Mouse (Mus musculus) embryonic facial prominence, embryonic 12.5 days (tissue): ENCODE data around the gene Cntn6. TPM values are rescaled to one million over a fixed set of nuclear protein-coding genes. Genes with fewer than 3 reads are reported as not detected.
A peak's percentile ranks its signal among the peaks of the same experiment; 100 is the strongest.

Experiments
- ATAC-seq: fragments of 200-750 bp; cut with Nextera tagmentation; 2 replicates; pipeline ENCODE4 v1.8.0; 2017; ENCODE audit not compliant: insufficient number of reproducible peaks, insufficient read depth, low FRiP score, low TSS enrichment
- H3K27ac ChIP-seq: fragments of 300-500 bp; sonication (generic); 2 replicates; pipeline ENCODE4 v1.5.1; 2016; ENCODE audit warnings: mild to moderate bottlenecking
- H3K27me3 ChIP-seq: fragments of 300-500 bp; sonication (generic); 2 replicates; pipeline ENCODE4 v1.6.1; 2016; ENCODE audit warnings: mild to moderate bottlenecking, moderate library complexity
- H3K36me3 ChIP-seq: fragments of 300-500 bp; sonication (generic); 2 replicates; pipeline ENCODE4 v1.6.1; 2016; ENCODE audit warnings: mild to moderate bottlenecking
- H3K4me1 ChIP-seq: fragments of 300-500 bp; sonication (generic); 2 replicates; pipeline ENCODE4 v1.6.1; 2016
- H3K4me2 ChIP-seq: fragments of 300-500 bp; sonication (generic); replicated peaks from 2 replicates; pipeline ENCODE4 v1.6.1; 2016; ENCODE audit warnings: mild to moderate bottlenecking, moderate library complexity
- H3K4me3 ChIP-seq: fragments of 300-500 bp; sonication (generic); 2 replicates; pipeline ENCODE4 v1.5.1; 2016; ENCODE audit warnings: mild to moderate bottlenecking
- H3K9ac ChIP-seq: fragments of 300-500 bp; sonication (generic); 2 replicates; pipeline ENCODE4 v1.6.1; 2016; ENCODE audit warnings: mild to moderate bottlenecking, moderate library complexity
- H3K9me3 ChIP-seq: fragments of 300-500 bp; sonication (generic); 2 replicates; pipeline ENCODE4 v1.6.1; 2016; ENCODE audit warnings: mild to moderate bottlenecking, moderate library complexity
- WGBS: fragments of 180-500 bp; shearing (Covaris S2); methylation state at CpG from one replicate; pipeline ENCODE4 v1.1.7; 2016; 5-methylcytosine and 5-hydroxymethylcytosine counted together
- polyA plus RNA-seq: library from polyadenylated mRNA; unstranded; fragments of >200 nt; fragmentation: Nextera tagmentation; extraction: Ambion mirVana; gene quantifications from 2 replicates; pipeline ENCODE4 v1.2.1, GENCODE M21; 2016

Gene Cntn6
- polyA plus RNA-seq = 2.3 and 3.0 TPM in 2 replicates

DNA sequence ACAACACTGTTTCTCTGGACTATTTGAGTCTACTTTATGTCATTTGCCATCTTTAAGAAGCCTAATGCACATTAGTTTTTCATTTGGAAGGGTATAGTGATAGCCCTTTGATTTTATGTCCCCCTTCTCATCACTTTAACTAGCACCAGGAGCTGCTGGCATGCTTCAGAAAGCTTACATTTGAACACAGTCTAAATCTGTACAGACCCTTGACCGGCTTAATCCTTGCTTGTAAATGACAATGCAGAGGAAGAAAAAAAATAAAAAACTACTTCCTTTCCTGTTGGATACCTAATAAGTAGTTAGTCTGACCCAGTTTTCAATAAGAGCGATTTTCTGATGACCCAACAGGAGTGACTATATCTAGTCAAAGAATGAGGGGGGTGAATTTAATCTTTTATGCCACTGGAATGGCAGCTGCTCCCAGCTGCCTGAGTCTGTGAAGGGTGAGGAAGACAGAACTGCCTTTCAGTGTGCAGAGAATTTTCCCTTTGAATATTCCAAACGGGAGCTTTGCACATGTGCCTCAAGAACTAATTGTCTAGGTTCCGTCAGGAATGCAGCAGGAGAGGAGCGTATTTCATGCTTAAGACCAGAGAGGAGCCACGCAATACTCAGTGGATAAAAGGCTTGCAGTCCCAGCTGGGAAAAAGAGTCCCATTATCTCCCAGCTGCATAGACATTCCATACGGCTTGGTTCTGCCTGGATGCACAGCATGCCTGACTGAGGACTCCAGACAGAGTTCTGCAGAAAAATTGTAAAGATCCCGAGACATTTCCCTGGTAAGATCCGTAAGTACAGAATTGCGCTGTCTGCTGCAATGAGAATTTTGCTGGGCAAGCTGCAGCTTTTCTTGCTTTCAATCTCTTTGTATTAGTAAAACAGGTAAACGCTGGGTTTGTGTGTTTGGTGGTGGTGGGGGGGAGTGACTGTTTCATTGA is at the start of gene Cntn6:
Gene Cntn6, plus strand, starts transcription at position 301 of the 942 bp plus-strand sequence.
- Histone ChIP-seq H3K27ac (peak within 1 kb of the TSS; percentile 23; the same call in 1 of the 2 replicates), H3K4me3 (peak within 1 kb of the TSS; percentile 13; the same call in 1 of the 2 replicates), H3K36me3 (no peaks in the 10 kb centered on the region), H3K9ac (no peak within 1 kb of the TSS), H3K9me3 (no peaks in the 10 kb centered on the region), H3K4me2 (peak within 1 kb of the TSS; percentile 39), H3K4me1 (no peaks in the 10 kb centered on the region), H3K27me3 (no peaks in the 10 kb centered on the region)
- ATAC-seq = peak; percentile 81; the same call in 1 of the 2 replicates
- 31% methylated on average over 11 of the region's 11 CpGs for WGBS

DNA sequence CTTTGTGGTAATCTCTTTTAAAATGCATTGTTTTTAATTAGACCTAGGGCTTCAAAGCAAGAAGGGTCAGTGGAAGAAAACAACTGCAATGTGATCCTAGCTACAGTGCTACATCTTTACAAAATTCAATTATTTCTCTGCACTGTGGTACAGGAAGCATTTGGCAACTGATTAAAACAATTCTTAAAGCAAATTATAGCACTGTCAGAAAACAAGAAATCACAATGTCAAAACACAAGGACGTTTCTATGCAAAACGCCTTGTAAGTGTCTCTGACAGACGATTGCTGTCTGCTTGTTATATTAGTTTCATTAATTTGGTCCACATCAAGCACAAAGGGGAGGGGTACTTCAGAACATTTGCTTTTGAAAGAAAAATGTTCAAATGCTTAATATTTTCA is 48.9 kb upstream of the Cntn6 start:
- Histone ChIP-seq H3K36me3 (no peaks in the 10 kb centered on the region), H3K27ac (no peak overlapping the region), H3K27me3 (no peaks in the 10 kb centered on the region), H3K4me2 (no peak overlapping the region), H3K4me3 (no peak overlapping the region), H3K9ac (no peak overlapping the region), H3K9me3 (no peaks in the 10 kb centered on the region), H3K4me1 (no peaks in the 10 kb centered on the region)
- 67% methylated on average over 3 of the region's 3 CpGs for WGBS
- ATAC-seq = no peak

DNA sequence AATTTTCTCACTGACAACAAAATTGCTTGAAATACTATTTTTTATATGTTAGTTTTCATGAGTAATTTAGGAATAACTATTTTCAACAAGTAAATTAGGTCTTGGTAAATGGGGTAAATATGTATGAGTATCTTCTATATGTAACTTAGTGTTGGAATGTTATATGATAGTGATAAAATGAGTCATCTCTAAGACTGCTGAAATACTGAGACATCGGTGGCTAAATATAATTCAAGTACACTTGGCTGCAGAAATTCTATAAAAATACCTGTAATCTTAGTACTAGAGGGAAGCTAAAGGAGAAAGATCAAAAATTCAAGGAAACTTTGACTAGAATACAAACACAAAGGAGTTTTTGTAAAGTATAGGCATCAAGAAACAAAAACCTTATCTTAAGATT is 21.9 kb upstream of the Cntn6 start:
- Histone ChIP-seq H3K4me3 (no peak overlapping the region), H3K4me2 (no peak overlapping the region), H3K36me3 (no peaks in the 10 kb centered on the region), H3K9me3 (no peaks in the 10 kb centered on the region), H3K4me1 (no peaks in the 10 kb centered on the region), H3K27ac (no peak overlapping the region), H3K9ac (no peak overlapping the region), H3K27me3 (no peaks in the 10 kb centered on the region)
- WGBS = 89% methylated on average over 1 of the region's 1 CpGs
- no peak for ATAC-seq

DNA sequence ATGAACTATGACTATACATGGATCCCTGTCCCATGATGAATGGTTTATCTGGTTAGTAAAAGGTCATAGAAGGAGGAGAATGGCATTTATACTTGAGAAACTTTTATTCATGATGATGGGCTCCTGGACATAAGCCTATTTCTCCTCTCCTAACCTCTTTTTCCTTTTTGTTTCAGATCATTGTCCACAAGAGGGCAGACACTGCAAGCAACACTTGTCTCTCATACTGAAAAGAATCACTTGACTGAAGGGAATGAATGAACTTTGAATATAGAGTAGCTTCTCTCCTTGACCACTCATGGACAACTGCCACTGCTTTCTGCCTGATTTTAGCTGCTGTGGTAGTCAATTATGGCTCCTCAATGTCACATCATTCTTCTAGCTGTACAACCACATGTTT is 13.3 kb upstream of the Cntn6 start:
- no peaks in the 10 kb centered on the region for H3K4me1 ChIP-seq
- H3K27ac ChIP-seq = no peak overlapping the region
- no peak for ATAC-seq
- no peak overlapping the region for H3K9ac ChIP-seq
- H3K9me3 ChIP-seq = no peaks in the 10 kb centered on the region
- no peaks in the 10 kb centered on the region for H3K27me3 ChIP-seq
- no peak overlapping the region for H3K4me3 ChIP-seq
- H3K4me2 ChIP-seq = no peak overlapping the region
- no peaks in the 10 kb centered on the region for H3K36me3 ChIP-seq

DNA sequence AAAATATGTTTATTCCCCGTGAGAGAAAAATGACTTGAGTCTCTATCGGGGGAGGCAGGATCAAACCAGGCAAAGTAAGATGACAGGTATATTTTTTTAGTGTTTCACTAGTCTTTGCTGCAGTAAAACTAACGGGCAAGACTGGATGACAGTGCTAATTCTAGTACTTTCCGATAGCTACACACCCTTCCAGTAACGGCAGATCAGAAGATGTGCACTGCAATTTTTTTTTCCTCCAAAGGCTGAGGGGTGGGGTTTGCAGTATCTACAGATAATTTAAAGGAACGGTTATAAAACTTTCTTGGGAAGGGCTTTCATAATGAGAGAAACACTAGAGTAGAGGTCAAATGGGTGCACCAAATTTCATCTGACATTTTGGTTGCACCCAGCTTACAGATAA is 869 bp downstream of the Cntn6 start:
- Histone ChIP-seq H3K4me1 (no peaks in the 10 kb centered on the region), H3K36me3 (no peaks in the 10 kb centered on the region), H3K9me3 (no peaks in the 10 kb centered on the region), H3K27ac (no peak overlapping the region), H3K4me3 (peak overlapping the region; percentile 13; the same call in 1 of the 2 replicates), H3K27me3 (no peaks in the 10 kb centered on the region), H3K9ac (no peak overlapping the region), H3K4me2 (peak overlapping the region; percentile 39)
- 60% methylated on average over 6 of the region's 6 CpGs for WGBS
- no peak for ATAC-seq

DNA sequence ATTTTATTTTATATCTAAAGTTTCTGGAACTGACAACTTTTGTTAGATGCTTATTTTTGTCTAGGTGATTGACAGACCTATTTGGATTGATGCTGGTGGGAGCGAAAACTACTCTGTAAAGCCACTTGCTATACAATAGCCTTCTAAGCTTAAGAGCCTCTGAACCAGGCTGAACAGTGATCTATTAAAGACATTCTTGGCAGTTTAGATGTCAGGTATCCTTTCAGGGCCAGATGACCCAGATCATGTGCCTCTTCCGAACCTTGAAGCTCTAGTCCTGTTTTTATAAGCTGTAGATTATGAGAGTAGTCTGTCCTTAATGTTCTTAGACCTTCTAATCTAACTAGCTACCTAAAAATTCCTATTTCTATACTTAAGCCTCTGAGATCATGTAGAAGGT is 3.2 kb downstream of the Cntn6 start:
- no peaks in the 10 kb centered on the region for H3K9me3 ChIP-seq
- H3K36me3 ChIP-seq = no peaks in the 10 kb centered on the region
- H3K4me3 ChIP-seq = no peak overlapping the region
- H3K4me2 ChIP-seq = no peak overlapping the region
- H3K4me1 ChIP-seq = no peaks in the 10 kb centered on the region
- H3K27ac ChIP-seq = no peak overlapping the region
- ATAC-seq = no peak
- no peak overlapping the region for H3K9ac ChIP-seq
- WGBS = 69% methylated on average over 2 of the region's 2 CpGs
- H3K27me3 ChIP-seq = no peaks in the 10 kb centered on the region

DNA sequence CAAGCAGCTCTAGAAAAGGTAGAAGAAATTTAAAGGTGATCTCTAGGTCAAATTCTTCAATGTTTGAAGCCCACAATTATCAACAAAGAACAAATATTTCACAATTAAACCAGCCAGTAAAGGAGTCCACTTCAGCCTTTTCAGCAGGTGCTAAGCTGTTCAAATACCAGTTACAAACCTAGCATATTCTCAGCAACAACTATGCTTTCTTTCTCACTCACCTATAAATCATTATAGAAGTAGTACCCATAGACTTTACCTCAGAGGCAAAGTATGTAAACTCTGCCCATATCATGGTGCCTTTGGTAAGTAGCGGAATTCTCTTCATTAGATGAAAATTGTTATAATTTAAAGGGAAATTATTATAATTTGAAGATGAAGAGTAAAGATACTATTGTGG is 71.4 kb downstream of the Cntn6 start:
- WGBS = 96% methylated on average over 1 of the region's 1 CpGs
- Histone ChIP-seq H3K4me3 (no peak overlapping the region), H3K4me2 (no peak overlapping the region), H3K36me3 (no peaks in the 10 kb centered on the region), H3K9me3 (no peaks in the 10 kb centered on the region), H3K4me1 (no peaks in the 10 kb centered on the region), H3K9ac (no peak overlapping the region), H3K27me3 (no peaks in the 10 kb centered on the region), H3K27ac (no peak overlapping the region)
- no peak for ATAC-seq

DNA sequence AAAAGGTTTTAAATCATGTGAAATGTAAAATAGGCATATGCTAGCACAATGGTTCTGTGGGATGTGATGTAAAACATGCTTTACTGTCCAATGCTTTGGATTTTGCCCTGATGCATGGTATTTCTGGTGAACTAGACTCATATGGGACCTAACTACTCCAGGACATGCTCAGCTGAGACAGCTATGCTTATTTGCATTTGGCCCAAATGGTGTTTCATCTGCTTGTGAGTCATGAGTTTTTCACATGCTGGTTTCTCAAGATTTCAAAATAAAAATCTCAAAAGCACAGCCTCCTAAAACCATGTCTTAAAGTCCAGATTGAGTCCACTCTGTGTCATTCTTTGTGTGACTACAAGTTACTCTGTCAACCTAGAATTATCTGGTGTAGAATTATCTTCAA is 77.0 kb downstream of the Cntn6 start:
- Histone ChIP-seq H3K27ac (no peak overlapping the region), H3K4me2 (no peak overlapping the region), H3K9me3 (no peaks in the 10 kb centered on the region), H3K27me3 (no peaks in the 10 kb centered on the region), H3K36me3 (no peaks in the 10 kb centered on the region), H3K4me3 (no peak overlapping the region), H3K4me1 (no peaks in the 10 kb centered on the region), H3K9ac (no peak overlapping the region)
- ATAC-seq = no peak

DNA sequence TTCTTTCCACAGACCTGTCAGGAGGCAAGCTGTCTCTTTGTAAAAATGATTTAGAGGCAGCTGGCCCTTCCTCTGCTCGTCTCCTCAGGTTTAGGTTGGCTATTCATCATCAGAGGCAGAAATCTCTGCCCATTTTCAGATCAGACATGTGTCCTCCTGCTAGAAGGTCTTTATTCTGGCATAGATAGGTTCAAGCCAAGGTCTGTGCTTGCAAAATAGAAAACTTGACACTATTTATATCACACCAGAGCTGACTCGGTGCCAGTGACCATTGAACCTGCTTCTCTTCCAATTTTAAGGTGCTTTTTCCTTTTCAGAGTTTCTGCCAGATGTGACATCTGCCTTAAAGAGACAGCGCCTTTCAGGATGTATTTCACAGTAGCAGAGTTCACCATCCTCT is 95.4 kb downstream of the Cntn6 start:
- no peak for ATAC-seq
- H3K4me2 ChIP-seq = no peak overlapping the region
- WGBS = 59% methylated on average over 3 of the region's 3 CpGs
- no peaks in the 10 kb centered on the region for H3K27me3 ChIP-seq
- H3K9me3 ChIP-seq = no peaks in the 10 kb centered on the region
- H3K36me3 ChIP-seq = no peaks in the 10 kb centered on the region
- no peak overlapping the region for H3K27ac ChIP-seq
- no peaks in the 10 kb centered on the region for H3K4me1 ChIP-seq
- H3K4me3 ChIP-seq = no peak overlapping the region
- no peak overlapping the region for H3K9ac ChIP-seq

DNA sequence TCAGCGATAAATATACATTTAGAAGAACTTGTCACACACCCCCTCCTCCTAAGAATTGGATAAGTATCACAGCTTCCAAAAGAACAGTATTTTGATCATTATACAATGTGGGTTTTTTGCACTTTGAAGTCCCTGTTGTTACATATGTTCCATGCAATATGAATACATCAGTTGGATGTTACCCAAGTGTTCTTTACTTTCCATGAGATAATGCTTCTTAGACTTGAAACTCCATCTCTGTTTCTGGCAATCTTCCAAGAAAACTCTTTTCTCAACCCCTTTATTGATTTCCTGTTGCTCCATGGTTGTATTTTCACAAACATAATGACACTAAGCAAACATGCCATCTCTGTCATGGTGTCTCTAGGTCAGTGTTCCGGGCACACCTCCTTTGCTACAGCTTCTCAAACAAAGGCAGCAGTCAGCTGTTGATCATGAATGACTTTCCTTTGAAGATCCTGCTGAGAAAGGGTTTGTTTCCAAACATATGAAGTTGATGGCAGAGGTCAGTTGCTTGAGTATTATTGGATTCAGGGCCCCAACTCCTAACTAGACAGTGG is 108.3 kb downstream of the Cntn6 start:
- no peaks in the 10 kb centered on the region for H3K4me1 ChIP-seq
- no peaks in the 10 kb centered on the region for H3K27me3 ChIP-seq
- no peak for ATAC-seq
- H3K27ac ChIP-seq = no peak overlapping the region
- no peaks in the 10 kb centered on the region for H3K9me3 ChIP-seq
- no peak overlapping the region for H3K4me2 ChIP-seq
- H3K4me3 ChIP-seq = no peak overlapping the region
- 72% methylated on average over 2 of the region's 2 CpGs for WGBS
- H3K36me3 ChIP-seq = no peaks in the 10 kb centered on the region
- H3K9ac ChIP-seq = no peak overlapping the region

DNA sequence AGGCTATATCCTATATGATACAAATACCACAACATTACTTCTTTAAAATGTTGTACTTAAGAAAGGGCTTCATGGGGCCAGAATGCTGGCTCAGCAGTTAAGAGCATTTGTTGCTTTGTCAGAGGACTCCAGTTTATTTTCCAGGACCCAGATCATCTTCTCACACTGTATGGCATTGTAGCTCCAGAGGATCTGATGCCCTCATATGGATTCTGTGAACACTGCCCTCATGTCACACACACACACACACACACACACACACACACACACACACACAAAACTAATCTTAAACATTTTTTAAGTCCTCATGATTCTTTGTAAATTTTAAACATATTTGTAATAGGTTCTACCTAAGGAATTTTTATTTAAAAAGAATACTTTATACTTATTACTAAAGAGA is 110.3 kb downstream of the Cntn6 start:
- no peak overlapping the region for H3K9ac ChIP-seq
- H3K4me1 ChIP-seq = no peaks in the 10 kb centered on the region
- H3K27me3 ChIP-seq = no peaks in the 10 kb centered on the region
- no peak for ATAC-seq
- no peaks in the 10 kb centered on the region for H3K36me3 ChIP-seq
- no peak overlapping the region for H3K27ac ChIP-seq
- H3K4me2 ChIP-seq = no peak overlapping the region
- no peak overlapping the region for H3K4me3 ChIP-seq
- H3K9me3 ChIP-seq = no peaks in the 10 kb centered on the region

DNA sequence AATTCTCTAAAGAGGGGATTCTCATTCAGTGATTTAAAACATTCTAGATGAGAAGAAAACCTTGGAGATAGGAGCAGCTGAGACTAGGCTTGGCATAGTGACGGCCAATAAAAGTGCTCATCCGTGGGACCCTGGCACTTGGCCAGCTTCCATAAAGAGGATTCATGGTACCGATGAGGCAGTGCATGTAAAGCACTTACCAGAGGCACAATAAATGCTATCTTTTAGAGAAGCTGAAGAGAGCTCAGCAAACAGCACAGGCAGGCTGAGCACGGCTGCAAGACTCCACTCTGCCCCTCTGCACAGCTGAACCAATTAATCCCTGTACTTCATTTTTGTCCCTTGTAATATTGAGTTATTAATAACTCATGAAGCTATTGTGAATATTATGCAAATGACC is 110.8 kb downstream of the Cntn6 start:
- H3K9ac ChIP-seq = no peak overlapping the region

More for the DNA sequence above, 110.8 kb downstream of the Cntn6 start:
- Histone ChIP-seq H3K36me3 (no peaks in the 10 kb centered on the region), H3K4me3 (no peak overlapping the region), H3K4me1 (no peaks in the 10 kb centered on the region), H3K9me3 (no peaks in the 10 kb centered on the region), H3K27me3 (no peaks in the 10 kb centered on the region), H3K4me2 (no peak overlapping the region), H3K27ac (no peak overlapping the region)
- 75% methylated on average over 4 of the region's 4 CpGs for WGBS
- no peak for ATAC-seq
